Mouse (Mus musculus) midbrain, embryonic 12.5 days (tissue): ENCODE measurements at regions not wholly inside any gene's neighbourhood (a gene's known extent, or its start where the extent isn't known, plus 50 kb on each side); places are given as distances from the start of the nearest gene placed in this dataset.

Experiments used
- ATAC-seq: fragments of 200-750 bp; cut with Nextera tagmentation; 2 replicates; pipeline ENCODE4 v1.8.0; 2017; ENCODE audit warnings: low read depth, moderate TSS enrichment, moderate library complexity; ENCODE audit not compliant: low FRiP score
- H3K27ac ChIP-seq: fragments of 300-500 bp; sonication (generic); replicated peaks from 2 replicates; pipeline ENCODE4 v1.5.1; 2016; ENCODE audit warnings: mild to moderate bottlenecking
- H3K27me3 ChIP-seq: fragments of 300-500 bp; sonication (generic); 2 replicates; pipeline ENCODE4 v1.6.1; 2016; ENCODE audit warnings: mild to moderate bottlenecking
- H3K36me3 ChIP-seq: fragments of 300-500 bp; sonication (generic); 2 replicates; pipeline ENCODE4 v1.6.1; 2016
- H3K4me1 ChIP-seq: fragments of 300-500 bp; sonication (generic); 2 replicates; pipeline ENCODE4 v1.6.1; 2016
- H3K4me2 ChIP-seq: fragments of 300-500 bp; sonication (generic); replicated peaks from 2 replicates; pipeline ENCODE4 v1.6.1; 2016; ENCODE audit warnings: mild to moderate bottlenecking, moderate library complexity
- H3K4me3 ChIP-seq: fragments of 300-500 bp; sonication (generic); 2 replicates; pipeline ENCODE4 v1.5.1; 2016; ENCODE audit warnings: mild to moderate bottlenecking
- H3K9ac ChIP-seq: fragments of 300-500 bp; sonication (generic); replicated peaks from 2 replicates; pipeline ENCODE4 v1.6.1; 2016; ENCODE audit warnings: mild to moderate bottlenecking, moderate library complexity
- H3K9me3 ChIP-seq: fragments of 300-500 bp; sonication (generic); 2 replicates; pipeline ENCODE4 v1.6.1; 2016; ENCODE audit warnings: mild to moderate bottlenecking
- WGBS: fragments of 180-500 bp; shearing (Covaris S2); methylation state at CpG from one replicate; pipeline ENCODE4 v1.1.7; 2016; 5-methylcytosine and 5-hydroxymethylcytosine counted together

DNA sequence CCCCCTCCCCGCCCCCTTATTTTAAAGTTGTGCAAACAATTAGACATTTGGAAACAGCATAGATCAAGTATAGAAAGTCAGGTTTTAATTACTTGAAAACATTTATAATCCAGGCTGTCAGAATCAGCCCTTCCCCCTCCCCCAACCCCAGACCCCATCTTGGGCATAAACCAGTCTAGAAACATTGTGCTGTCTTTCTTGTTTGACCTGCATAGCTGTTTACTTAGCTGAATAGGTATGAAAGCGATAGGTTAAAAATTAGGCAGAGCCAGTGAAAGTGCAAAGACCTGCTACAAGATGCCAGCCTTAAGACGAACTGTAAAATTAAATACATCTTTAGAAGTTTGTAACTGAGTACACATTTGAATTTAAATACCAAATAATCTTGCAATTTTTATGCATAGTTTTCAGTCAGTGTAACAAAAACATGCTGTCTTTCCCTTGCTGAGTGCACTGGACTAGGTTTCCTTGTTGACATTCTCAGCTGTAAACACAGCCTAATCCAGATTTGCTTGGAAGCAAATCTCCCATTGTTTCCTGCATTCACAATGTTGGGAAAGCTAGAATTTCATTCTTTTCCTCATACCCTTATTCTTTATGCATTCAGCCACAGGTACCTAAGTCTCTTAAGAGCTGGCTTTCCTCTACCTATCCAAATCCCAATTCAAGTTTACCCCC lies 234.2 kb upstream of the Tbx18 start:
- Histone ChIP-seq H3K4me1 (no peaks in the 10 kb centered on the region), H3K27me3 (no peaks in the 10 kb centered on the region), H3K9me3 (no peaks in the 10 kb centered on the region; the same call in 1 of the 2 replicates), H3K36me3 (no peaks in the 10 kb centered on the region), H3K4me3 (no peak overlapping the region), H3K4me2 (no peak overlapping the region), H3K9ac (no peak overlapping the region), H3K27ac (no peak overlapping the region)
- 77% methylated on average over 3 of the region's 3 CpGs for WGBS
- no peak for ATAC-seq

GRCm38 (mm10) chr9:87968190-87969082 lies 237.4 kb upstream of the Tbx18 start:
- WGBS: 63% methylated on average over 5 of the region's 5 CpGs
- Histone ChIP-seq H3K27me3 (no peaks in the 10 kb centered on the region), H3K27ac (no peak overlapping the region), H3K4me2 (no peak overlapping the region), H3K36me3 (no peaks in the 10 kb centered on the region), H3K9ac (no peak overlapping the region), H3K9me3 (no peaks in the 10 kb centered on the region), H3K4me1 (no peaks in the 10 kb centered on the region), H3K4me3 (no peak overlapping the region)
- ATAC-seq: no peak

- no peak overlapping the region for H3K4me3 ChIP-seq
- H3K4me1 ChIP-seq: no peaks in the 10 kb centered on the region
- no peaks in the 10 kb centered on the region for H3K9me3 ChIP-seq
- no peak overlapping the region for H3K27ac ChIP-seq
- H3K36me3 ChIP-seq: no peaks in the 10 kb centered on the region
- no peak for ATAC-seq
- H3K4me2 ChIP-seq: no peak overlapping the region
- H3K9ac ChIP-seq: no peak overlapping the region
- no peaks in the 10 kb centered on the region for H3K27me3 ChIP-seq
Measured at GRCm38 (mm10) chr9:87970586-87970985, 239.5 kb upstream of the Tbx18 start.

GRCm38 (mm10) chr9:87971791-87972190 lies 240.7 kb upstream of the Tbx18 start:
- 91% methylated on average over 3 of the region's 3 CpGs for WGBS
- H3K4me1 ChIP-seq: no peaks in the 10 kb centered on the region
- no peaks in the 10 kb centered on the region for H3K27me3 ChIP-seq
- no peak overlapping the region for H3K9ac ChIP-seq
- H3K4me2 ChIP-seq: no peak overlapping the region
- no peaks in the 10 kb centered on the region for H3K9me3 ChIP-seq
- ATAC-seq: no peak
- no peak overlapping the region for H3K27ac ChIP-seq
- no peaks in the 10 kb centered on the region for H3K36me3 ChIP-seq
- no peak overlapping the region for H3K4me3 ChIP-seq

GRCm38 (mm10) chr9:87973531-87973930 lies 242.5 kb upstream of the Tbx18 start:
- Histone ChIP-seq H3K36me3 (no peaks in the 10 kb centered on the region), H3K4me2 (no peak overlapping the region), H3K4me1 (no peaks in the 10 kb centered on the region), H3K4me3 (no peak overlapping the region), H3K9me3 (no peaks in the 10 kb centered on the region), H3K9ac (no peak overlapping the region), H3K27me3 (no peaks in the 10 kb centered on the region), H3K27ac (no peak overlapping the region)
- whole genome bisulfite sequencing: 35% methylated on average over 6 of the region's 6 CpGs
- ATAC-seq: peak; percentile 58

GRCm38 (mm10) chr9:87984910-87985309 lies 253.8 kb upstream of the Tbx18 start:
- WGBS: 83% methylated on average over 3 of the region's 3 CpGs
- no peak for ATAC-seq
- Histone ChIP-seq H3K27ac (no peak overlapping the region), H3K4me2 (no peak overlapping the region), H3K9ac (no peak overlapping the region), H3K4me1 (no peaks in the 10 kb centered on the region), H3K36me3 (no peaks in the 10 kb centered on the region), H3K4me3 (no peak overlapping the region), H3K9me3 (no peaks in the 10 kb centered on the region), H3K27me3 (no peaks in the 10 kb centered on the region)

DNA sequence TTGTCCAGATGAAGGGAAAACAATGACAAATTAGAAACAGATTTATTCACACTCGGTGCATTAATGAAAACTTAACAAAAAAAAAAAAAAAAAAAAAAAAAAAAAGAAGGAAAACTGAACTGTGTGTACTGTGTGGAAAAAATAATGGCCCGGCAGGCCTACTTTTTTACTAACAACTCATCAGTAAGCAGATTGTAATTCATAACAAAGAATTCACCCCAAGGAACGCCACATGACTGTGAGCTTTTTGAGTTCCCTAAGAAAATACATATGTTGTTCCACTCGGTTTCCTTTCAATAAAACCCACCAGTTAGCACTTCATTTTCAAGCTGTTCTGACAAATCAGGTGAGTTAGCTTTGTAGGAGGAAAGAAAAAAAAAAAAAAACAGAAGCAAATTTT lies 254.4 kb upstream of the Tbx18 start:
- ATAC-seq: no peak
- WGBS: 70% methylated on average over 4 of the region's 4 CpGs

GRCm38 (mm10) chr9:88005945-88006700 lies 275.1 kb upstream of the Tbx18 start:
- H3K9ac ChIP-seq: no peak overlapping the region
- WGBS: 89% methylated on average over 8 of the region's 8 CpGs
- no peaks in the 10 kb centered on the region for H3K36me3 ChIP-seq
- ATAC-seq: no peak
- no peak overlapping the region for H3K4me2 ChIP-seq
- no peaks in the 10 kb centered on the region for H3K9me3 ChIP-seq
- H3K27ac ChIP-seq: no peak overlapping the region
- H3K27me3 ChIP-seq: no peaks in the 10 kb centered on the region
- no peaks in the 10 kb centered on the region for H3K4me1 ChIP-seq
- no peak overlapping the region for H3K4me3 ChIP-seq

More for the DNA sequence above, 254.4 kb upstream of the Tbx18 start:
- Histone ChIP-seq H3K9me3 (no peaks in the 10 kb centered on the region), H3K4me2 (no peak overlapping the region), H3K36me3 (no peaks in the 10 kb centered on the region), H3K27me3 (no peaks in the 10 kb centered on the region), H3K4me1 (no peaks in the 10 kb centered on the region), H3K27ac (no peak overlapping the region), H3K9ac (no peak overlapping the region), H3K4me3 (no peak overlapping the region)

DNA sequence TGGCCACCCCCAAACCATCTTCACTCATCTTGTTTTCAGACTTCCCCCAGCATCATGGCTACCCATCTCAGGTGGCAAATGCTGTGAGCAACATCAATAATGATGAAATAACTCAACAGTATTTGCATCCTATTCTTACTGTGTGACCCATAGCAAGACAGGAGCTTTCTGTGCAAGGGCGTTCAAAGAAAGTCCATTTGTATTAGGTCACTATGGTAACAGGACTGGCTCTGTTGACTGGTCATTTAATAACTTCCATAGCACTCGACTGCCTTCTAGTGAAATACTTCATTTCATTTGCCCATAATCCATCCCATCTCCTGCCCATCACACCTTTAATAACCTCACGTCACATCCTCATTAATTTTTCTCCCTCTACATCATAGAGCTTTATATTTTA lies 292.7 kb upstream of the Tbx18 start:
- WGBS: 68% methylated on average over 3 of the region's 3 CpGs
- Histone ChIP-seq H3K9ac (no peak overlapping the region), H3K27ac (no peak overlapping the region), H3K4me1 (no peaks in the 10 kb centered on the region), H3K4me2 (no peak overlapping the region), H3K4me3 (no peak overlapping the region), H3K36me3 (no peaks in the 10 kb centered on the region), H3K27me3 (no peaks in the 10 kb centered on the region), H3K9me3 (no peaks in the 10 kb centered on the region)
- ATAC-seq: no peak

DNA sequence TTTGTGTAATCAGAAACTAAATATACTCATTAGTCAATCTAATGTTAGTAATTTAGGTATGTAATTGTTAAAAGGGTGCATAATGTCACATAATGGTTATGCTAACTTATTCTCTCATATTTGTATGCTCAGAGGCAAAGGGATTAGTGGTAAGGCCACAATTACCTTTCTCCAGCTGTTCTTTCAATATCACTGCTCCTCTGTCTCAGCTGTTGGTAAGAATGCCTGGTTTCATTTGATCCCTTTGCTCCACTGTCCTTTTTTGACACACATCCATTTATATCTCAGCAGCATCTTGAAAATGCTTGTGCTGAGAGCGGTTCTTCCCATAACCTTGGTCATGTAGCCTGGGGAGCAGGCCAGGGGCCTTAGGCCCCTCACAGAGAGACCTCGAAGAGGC lies 294.9 kb upstream of the Tbx18 start:
- ATAC-seq: no peak
- Histone ChIP-seq H3K4me1 (no peaks in the 10 kb centered on the region), H3K4me3 (no peak overlapping the region), H3K9me3 (no peaks in the 10 kb centered on the region), H3K4me2 (no peak overlapping the region), H3K36me3 (no peaks in the 10 kb centered on the region), H3K27ac (no peak overlapping the region), H3K9ac (no peak overlapping the region), H3K27me3 (no peaks in the 10 kb centered on the region)
- whole genome bisulfite sequencing: 50% methylated on average over 2 of the region's 2 CpGs

DNA sequence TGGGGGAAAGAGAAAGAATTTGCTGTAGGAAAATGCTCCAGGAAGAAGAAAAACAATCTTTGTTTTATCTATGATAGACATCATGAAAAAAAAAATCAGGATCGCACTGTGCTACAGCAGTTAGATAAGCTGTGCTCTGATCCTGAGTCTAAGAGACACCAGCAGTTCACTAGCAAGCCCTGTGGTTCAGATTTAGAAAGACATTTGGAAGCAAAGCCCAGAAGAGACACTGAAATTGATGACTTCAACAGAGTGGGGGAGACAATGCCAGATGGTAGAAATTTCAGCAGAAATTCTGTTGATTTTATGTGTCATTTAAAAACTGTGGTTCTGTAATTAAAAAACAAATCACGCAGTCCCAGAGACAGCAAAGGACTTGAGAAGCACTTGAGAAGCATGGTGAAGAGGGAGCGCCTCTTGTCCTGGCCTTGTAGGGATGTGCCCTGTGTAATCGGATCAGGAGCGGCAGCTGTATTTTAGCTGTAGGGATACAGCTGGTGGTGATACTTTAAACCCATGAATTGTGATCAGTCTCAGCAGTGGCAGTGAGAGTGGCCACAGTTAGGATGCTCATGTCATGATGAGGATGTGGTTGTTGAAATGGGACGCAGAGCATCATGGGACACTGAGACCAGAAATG lies 296.4 kb upstream of the Nt5e start:
- H3K9ac ChIP-seq: no peak overlapping the region
- no peaks in the 10 kb centered on the region for H3K27me3 ChIP-seq
- no peaks in the 10 kb centered on the region for H3K9me3 ChIP-seq
- no peak for ATAC-seq
- H3K4me1 ChIP-seq: no peaks in the 10 kb centered on the region
- no peak overlapping the region for H3K4me2 ChIP-seq
- no peak overlapping the region for H3K27ac ChIP-seq
- no peak overlapping the region for H3K4me3 ChIP-seq
- no peaks in the 10 kb centered on the region for H3K36me3 ChIP-seq
- WGBS: 86% methylated on average over 6 of the region's 6 CpGs

DNA sequence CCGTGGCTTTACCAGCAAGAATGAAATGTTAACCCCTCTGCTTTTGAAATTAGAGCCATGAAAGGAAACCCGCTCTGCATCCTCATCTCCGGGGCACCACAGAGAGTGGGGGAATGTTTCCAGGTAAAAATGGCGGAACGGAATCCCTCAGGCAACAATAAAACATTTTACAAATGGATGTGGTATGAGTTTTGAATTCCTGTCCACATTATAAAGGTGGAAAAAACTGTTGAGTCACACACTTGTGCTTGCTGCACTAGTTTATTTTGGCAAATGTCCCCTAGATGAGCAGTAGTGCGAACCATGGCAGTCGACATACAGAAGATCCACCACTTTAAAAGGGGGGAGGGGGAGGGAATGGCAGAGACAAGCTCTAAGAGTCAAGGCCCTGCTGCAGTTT lies 289.4 kb upstream of the Nt5e start:
- Histone ChIP-seq H3K4me2 (no peak overlapping the region), H3K4me3 (no peak overlapping the region), H3K4me1 (no peaks in the 10 kb centered on the region), H3K9me3 (no peaks in the 10 kb centered on the region), H3K9ac (no peak overlapping the region), H3K27me3 (no peaks in the 10 kb centered on the region), H3K27ac (no peak overlapping the region), H3K36me3 (no peaks in the 10 kb centered on the region)
- ATAC-seq: no peak
- 91% methylated on average over 7 of the region's 7 CpGs for WGBS
